Mouse (Mus musculus) hindbrain, embryonic 13.5 days (tissue): Measurements from ENCODE around the gene B3glct. TPM values are rescaled to one million over a fixed set of nuclear protein-coding genes. Genes with fewer than 3 reads are reported as not detected.

Source experiments
- ATAC-seq: fragments of 200-750 bp; cut with Nextera tagmentation; 2 replicates; pipeline ENCODE4 v1.8.0; 2017; ENCODE audit warnings: moderate TSS enrichment; ENCODE audit not compliant: low FRiP score
- H3K27ac ChIP-seq: fragments of 300-500 bp; sonication (generic); 2 replicates; pipeline ENCODE4 v1.5.1; 2015; ENCODE audit warnings: inconsistent platforms, mild to moderate bottlenecking, moderate library complexity
- H3K27me3 ChIP-seq: fragments of 300-500 bp; sonication (generic); 2 replicates; pipeline ENCODE4 v1.6.1; 2015; ENCODE audit warnings: mild to moderate bottlenecking, inconsistent platforms
- H3K36me3 ChIP-seq: fragments of 300-500 bp; sonication (generic); 2 replicates; pipeline ENCODE4 v1.6.1; 2015; ENCODE audit warnings: mild to moderate bottlenecking, inconsistent platforms
- H3K4me1 ChIP-seq: fragments of 300-500 bp; sonication (generic); replicated peaks from 2 replicates; pipeline ENCODE4 v1.6.1; 2015; ENCODE audit warnings: inconsistent platforms
- H3K4me2 ChIP-seq: fragments of 300-500 bp; sonication (generic); 2 replicates; pipeline ENCODE4 v1.6.1; 2015; ENCODE audit warnings: inconsistent platforms, mild to moderate bottlenecking, moderate library complexity
- H3K4me3 ChIP-seq: fragments of 300-500 bp; sonication (generic); 2 replicates; pipeline ENCODE4 v1.5.1; 2015; ENCODE audit warnings: mild to moderate bottlenecking, inconsistent platforms
- H3K9ac ChIP-seq: fragments of 300-500 bp; sonication (generic); 2 replicates; pipeline ENCODE4 v1.6.1; 2015; ENCODE audit warnings: mild to moderate bottlenecking, inconsistent platforms
- H3K9me3 ChIP-seq: fragments of 300-500 bp; sonication (generic); 2 replicates; pipeline ENCODE4 v1.6.1; 2016; ENCODE audit warnings: inconsistent platforms
- WGBS: fragments of 180-500 bp; shearing (Covaris S2); methylation state at CpG from one replicate; pipeline ENCODE4 v1.1.7; 2015; 5-methylcytosine and 5-hydroxymethylcytosine counted together
- polyA plus RNA-seq: library from polyadenylated mRNA; unstranded; fragments of >200 nt; fragmentation: Nextera tagmentation; extraction: Ambion mirVana; gene quantifications from 2 replicates; pipeline ENCODE4 v1.2.1, GENCODE M21; 2015

B3glct gene
- polyA plus RNA-seq, 1 experiment from 2014 or later = 12.2 TPM

DNA sequence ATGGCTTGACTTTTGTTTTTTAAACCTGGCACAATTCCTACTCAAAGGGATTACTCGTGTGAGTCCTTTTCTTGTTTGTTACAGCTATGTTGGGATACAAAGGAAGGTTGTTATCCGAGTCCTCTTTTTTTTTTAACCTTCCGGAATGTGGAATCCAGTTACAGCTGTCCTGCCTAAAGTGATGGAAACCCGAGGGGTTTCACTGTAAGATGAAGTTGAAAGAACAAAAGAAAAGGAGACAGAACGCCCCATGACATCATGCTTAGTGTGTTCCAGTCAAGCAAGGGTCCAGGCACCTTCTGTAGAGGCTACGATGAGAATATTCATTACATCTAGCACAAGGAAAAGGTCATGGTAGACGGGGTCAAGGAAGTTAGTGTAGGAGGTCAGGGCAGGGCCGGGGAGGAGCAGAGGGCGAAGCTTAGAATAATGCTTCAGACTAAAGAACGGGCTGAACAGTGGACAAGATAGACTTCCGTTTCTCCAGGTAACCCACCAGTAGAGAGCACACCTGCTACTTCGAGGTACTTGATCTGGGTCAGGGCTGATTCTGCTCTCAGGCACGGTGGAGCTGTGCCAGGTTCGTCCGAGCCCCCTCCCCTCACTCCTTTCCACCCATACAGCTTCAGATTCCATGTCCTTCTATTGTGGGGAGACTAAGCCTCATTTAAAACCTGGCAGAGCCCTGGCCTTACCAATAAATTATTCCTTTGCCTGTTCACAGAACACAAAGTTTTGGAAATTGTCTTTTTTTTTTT, 37.7 kb downstream of the B3glct start:
- no peaks in the 10 kb centered on the region for H3K9me3 ChIP-seq
- 49% methylated on average over 15 of the region's 15 CpGs for WGBS
- H3K4me2 ChIP-seq = no peak overlapping the region
- H3K36me3 ChIP-seq = peaks cover 2% of the 10 kb centered on the region; the same call in 1 of the 2 replicates
- H3K9ac ChIP-seq = no peak overlapping the region
- peaks cover 23% of the 10 kb centered on the region for H3K4me1 ChIP-seq
- no peak overlapping the region for H3K4me3 ChIP-seq
- H3K27me3 ChIP-seq = no peaks in the 10 kb centered on the region
- ATAC-seq = no peak
- no peak overlapping the region for H3K27ac ChIP-seq

DNA sequence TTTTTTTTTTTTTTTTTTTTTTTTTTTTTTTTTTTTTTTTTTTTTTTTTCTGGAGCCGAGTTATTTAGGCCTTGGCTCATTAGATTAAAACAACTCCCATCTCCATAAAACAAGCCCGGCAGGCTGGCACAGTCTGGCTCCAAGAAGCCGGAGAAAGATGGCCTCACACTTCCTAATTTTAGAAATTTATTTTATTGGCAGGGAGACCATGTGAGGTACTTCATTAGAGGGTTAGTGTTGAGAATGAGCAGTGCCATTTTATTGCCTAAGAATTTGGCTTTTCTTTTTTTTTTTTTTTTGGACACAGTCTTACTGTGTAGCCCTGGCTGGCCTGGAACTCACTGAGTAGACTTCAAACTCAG, 38.3 kb downstream of the B3glct start:
- Histone ChIP-seq H3K27me3 (no peaks in the 10 kb centered on the region), H3K4me1 (peaks cover 23% of the 10 kb centered on the region), H3K4me2 (no peak overlapping the region), H3K27ac (no peak overlapping the region), H3K9me3 (no peaks in the 10 kb centered on the region), H3K36me3 (peaks cover 2% of the 10 kb centered on the region; the same call in 1 of the 2 replicates), H3K4me3 (no peak overlapping the region), H3K9ac (no peak overlapping the region)
- ATAC-seq = no peak
- 47% methylated on average over 3 of the region's 3 CpGs for WGBS

DNA sequence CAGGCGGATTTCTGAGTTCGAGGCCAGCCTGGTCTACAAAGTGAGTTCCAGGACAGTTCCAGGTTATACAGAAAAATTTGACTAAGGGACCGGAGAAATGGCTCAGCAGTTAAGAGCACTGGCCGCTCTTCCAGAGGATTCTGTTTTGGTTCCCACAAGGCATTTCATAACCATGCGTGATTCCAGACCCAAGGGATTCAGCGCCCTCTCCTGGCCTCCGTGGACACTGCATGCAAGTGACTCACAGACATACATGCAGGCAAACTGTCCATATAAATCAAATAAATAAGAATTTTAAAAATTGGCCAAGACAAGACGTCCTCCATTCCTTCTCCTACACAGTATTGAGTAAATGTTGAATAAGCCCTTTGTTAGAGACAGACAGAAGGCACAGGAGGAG, 53.7 kb downstream of the B3glct start:
- peaks cover 5% of the 10 kb centered on the region; the same call in 1 of the 2 replicates for H3K9me3 ChIP-seq
- no peak overlapping the region for H3K4me3 ChIP-seq
- peaks cover 19% of the 10 kb centered on the region for H3K36me3 ChIP-seq
- H3K4me1 ChIP-seq = no peaks in the 10 kb centered on the region
- no peaks in the 10 kb centered on the region for H3K27me3 ChIP-seq
- no peak for ATAC-seq
- H3K9ac ChIP-seq = no peak overlapping the region
- no peak overlapping the region for H3K4me2 ChIP-seq
- 94% methylated on average over 8 of the region's 8 CpGs for WGBS
- no peak overlapping the region for H3K27ac ChIP-seq

DNA sequence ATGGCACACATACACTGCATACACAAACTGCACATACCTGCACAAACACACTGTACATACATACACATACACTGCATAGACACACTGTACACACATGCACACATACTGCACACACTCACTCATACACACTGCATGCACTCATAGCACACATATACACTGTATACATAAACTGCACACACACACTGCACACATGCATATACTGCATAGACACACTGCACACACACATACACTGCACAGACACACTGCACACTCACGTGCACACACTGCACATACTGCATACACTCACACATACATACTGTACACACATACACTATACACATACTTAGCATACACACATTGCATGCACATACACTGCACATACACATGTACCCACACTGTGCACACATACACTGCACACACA, 59.2 kb downstream of the B3glct start:
- Histone ChIP-seq H3K4me1 (no peaks in the 10 kb centered on the region), H3K9ac (no peak overlapping the region), H3K27ac (no peak overlapping the region), H3K36me3 (peaks cover 27% of the 10 kb centered on the region), H3K27me3 (no peaks in the 10 kb centered on the region), H3K9me3 (0 out of 2 replicates have a peak, but pooled peaks cover 5% of the 10 kb centered on the region), H3K4me3 (no peak overlapping the region), H3K4me2 (no peak overlapping the region)
- 91% methylated on average over 1 of the region's 1 CpGs for WGBS
- ATAC-seq = 0 out of 2 replicates have a peak, but pooled peaks have one; percentile 17

DNA sequence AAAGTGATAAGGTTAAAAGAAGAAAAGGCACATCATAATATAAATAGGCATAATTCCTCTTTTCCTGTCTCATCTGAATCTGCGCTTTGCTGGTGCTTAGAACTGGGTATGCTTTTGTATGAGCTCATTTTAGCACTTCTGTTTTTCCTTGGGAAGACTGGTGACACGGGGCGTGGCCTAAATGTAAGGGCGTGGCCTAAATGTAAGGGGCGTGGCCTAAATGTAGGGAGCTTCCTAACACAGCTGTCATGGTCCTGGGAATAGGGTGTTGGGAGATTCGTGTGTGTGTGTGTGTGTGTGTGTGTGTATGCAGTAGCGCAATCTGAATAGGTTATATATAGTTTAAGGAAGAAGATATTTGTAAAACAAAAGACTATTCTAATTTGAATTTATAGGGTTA, 62.1 kb downstream of the B3glct start:
- no peak overlapping the region for H3K4me3 ChIP-seq
- H3K9me3 ChIP-seq = no peaks in the 10 kb centered on the region
- WGBS = 95% methylated on average over 7 of the region's 7 CpGs
- H3K36me3 ChIP-seq = peaks cover 22% of the 10 kb centered on the region
- H3K4me2 ChIP-seq = no peak overlapping the region
- no peak for ATAC-seq
- no peaks in the 10 kb centered on the region for H3K27me3 ChIP-seq
- no peak overlapping the region for H3K9ac ChIP-seq
- no peaks in the 10 kb centered on the region for H3K4me1 ChIP-seq
- H3K27ac ChIP-seq = no peak overlapping the region

DNA sequence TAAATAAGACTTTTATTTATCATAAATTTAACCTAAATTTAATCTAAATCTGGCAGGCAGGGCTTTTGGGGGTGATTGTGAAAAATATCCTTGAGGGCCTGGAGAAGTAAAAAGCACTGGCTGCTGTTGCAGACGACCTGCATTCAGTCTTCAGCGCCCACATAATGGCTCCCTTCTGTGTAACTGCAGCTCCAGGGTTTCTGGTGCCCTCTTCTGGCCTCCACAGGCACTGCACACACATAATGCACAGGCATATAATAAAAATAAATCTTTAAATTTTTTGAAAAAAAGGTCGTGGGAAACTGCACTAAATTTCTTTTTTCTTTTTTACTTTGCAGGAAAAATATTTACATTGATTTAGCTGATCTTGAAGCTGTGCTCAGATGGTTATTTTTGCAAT, 62.7 kb downstream of the B3glct start:
- H3K4me3 ChIP-seq = no peak overlapping the region
- no peak overlapping the region for H3K4me2 ChIP-seq
- no peaks in the 10 kb centered on the region for H3K4me1 ChIP-seq
- 87% methylated on average over 3 of the region's 3 CpGs for WGBS
- H3K36me3 ChIP-seq = peaks cover 22% of the 10 kb centered on the region
- no peak for ATAC-seq
- H3K9me3 ChIP-seq = no peaks in the 10 kb centered on the region
- H3K27me3 ChIP-seq = no peaks in the 10 kb centered on the region
- no peak overlapping the region for H3K9ac ChIP-seq
- H3K27ac ChIP-seq = no peak overlapping the region

DNA sequence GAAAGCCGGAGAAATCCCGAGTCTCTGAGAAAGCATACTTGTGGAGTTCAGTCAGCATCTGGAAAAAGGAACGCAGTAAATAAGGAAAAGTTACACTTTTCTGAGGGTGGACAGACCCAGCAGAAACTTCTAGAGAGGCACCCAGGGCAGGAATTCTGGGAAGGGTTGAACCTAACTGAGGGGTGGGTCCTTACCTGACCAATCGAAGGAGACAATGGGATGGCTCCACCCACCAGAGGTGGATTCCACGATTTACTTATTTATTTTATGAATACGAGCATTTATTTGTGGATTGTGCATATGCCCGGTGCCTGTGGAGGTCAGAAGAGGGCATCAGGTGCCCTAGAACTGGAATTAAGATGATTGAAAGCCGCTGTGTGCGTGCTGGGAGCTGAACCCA, 64.3 kb downstream of the B3glct start:
- Histone ChIP-seq H3K4me1 (no peaks in the 10 kb centered on the region), H3K9ac (no peak overlapping the region), H3K9me3 (no peaks in the 10 kb centered on the region), H3K27ac (no peak overlapping the region), H3K27me3 (no peaks in the 10 kb centered on the region), H3K4me3 (no peak overlapping the region), H3K4me2 (no peak overlapping the region), H3K36me3 (peaks cover 18% of the 10 kb centered on the region)
- ATAC-seq = no peak
- WGBS = 95% methylated on average over 9 of the region's 9 CpGs

DNA sequence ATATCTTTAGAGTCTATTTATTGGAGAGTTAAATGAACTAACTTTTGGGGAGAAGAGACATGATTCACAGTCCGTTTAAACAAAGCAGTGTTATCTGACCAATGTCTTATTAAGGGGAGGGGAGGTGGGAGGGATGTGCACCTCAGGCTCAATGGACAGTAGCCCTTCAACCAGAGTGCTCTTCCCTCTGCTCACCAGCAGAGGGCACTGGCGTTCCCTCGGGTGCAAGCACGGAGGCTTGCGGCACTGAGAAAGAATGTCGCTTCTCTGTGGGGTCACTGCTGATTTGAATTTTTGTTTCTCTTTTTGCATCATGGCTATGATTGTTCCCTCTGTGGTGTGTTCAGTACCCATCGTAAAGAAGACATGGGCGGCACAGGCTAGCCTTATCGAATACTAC, 67.0 kb downstream of the B3glct start:
- no peak for ATAC-seq
- Histone ChIP-seq H3K27ac (no peak overlapping the region), H3K9ac (no peak overlapping the region), H3K9me3 (no peaks in the 10 kb centered on the region), H3K4me1 (no peaks in the 10 kb centered on the region), H3K27me3 (no peaks in the 10 kb centered on the region), H3K36me3 (peaks cover 1% of the 10 kb centered on the region), H3K4me3 (no peak overlapping the region), H3K4me2 (no peak overlapping the region)
- WGBS = 94% methylated on average over 9 of the region's 9 CpGs

DNA sequence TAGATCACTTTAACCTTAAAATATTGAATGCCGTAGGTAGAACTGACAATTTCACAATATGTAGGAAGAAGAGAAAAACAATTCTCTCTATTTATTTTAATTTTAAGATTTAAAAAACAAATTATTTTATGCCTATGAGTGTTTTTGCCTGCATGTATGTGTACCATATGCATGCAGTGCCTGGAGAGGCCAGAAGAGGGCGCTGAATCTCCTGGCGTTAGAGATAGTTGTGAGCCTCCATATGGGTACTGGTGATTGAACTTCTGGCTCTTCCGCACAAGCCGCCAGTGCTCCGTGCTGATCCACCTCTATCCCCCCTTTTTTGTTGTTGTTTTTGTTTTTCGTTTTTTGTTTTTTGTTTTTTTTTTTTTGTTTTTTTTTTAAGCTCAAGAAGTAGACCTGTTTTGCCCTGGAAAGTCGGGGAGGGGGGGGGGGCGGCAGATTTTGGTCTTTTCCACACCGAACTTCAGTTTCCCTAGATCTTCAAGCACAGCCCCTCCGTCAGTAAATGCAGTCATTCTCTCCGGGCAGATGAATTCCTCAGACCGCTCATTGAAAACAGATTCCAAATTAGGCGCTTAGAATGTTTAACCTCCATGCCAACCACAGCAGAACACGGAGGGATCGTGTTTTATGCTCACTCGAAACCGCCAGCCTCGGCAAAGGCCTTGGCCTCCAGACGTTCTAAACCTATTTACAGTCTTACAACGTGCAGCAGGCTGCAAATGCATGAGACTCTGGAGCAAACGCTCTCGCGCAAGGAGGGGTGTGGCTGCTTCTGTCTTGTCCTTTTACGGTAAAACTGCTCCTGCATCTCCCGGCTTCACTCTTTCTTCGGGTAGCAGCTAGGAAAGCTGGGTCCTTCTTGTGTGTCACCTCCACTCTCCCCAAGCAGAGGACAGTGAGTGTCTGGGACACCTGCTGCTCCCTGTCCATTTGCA, 70.9 kb downstream of the B3glct start:
- H3K36me3 ChIP-seq = no peaks in the 10 kb centered on the region; the same call in none of the 2 replicates
- no peaks in the 10 kb centered on the region for H3K9me3 ChIP-seq
- H3K9ac ChIP-seq = no peak overlapping the region
- no peak overlapping the region for H3K4me2 ChIP-seq
- H3K4me3 ChIP-seq = no peak overlapping the region
- ATAC-seq = no peak
- H3K4me1 ChIP-seq = peaks cover 7% of the 10 kb centered on the region; the same call in 1 of the 2 replicates
- 82% methylated on average over 27 of the region's 27 CpGs for WGBS
- no peaks in the 10 kb centered on the region for H3K27me3 ChIP-seq
- H3K27ac ChIP-seq = no peak overlapping the region

DNA sequence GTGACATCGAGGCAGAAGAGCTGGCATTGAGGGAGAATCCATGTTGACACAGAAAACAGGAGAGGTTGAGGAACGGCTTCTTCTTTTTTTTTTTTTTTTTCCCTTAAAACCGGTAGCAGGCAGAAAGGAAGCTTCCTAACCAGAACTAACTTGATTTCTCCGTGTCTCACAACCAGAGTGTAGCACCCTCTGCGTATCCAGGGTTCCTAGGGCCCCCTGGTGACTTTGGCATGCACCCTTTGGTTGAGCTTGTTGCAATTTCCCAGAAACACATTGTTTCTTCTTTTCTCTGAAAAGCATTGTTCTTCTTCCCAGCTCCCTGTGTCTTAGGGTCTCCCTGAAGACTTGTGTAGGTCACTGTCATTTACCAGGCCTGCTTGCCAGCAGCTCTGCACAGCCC, 73.8 kb downstream of the B3glct start:
- H3K4me3 ChIP-seq = no peak overlapping the region
- no peak overlapping the region for H3K9ac ChIP-seq
- no peak overlapping the region for H3K27ac ChIP-seq
- ATAC-seq = no peak
- peaks cover 7% of the 10 kb centered on the region; the same call in 1 of the 2 replicates for H3K4me1 ChIP-seq
- WGBS = 48% methylated on average over 5 of the region's 5 CpGs
- H3K9me3 ChIP-seq = no peaks in the 10 kb centered on the region
- H3K27me3 ChIP-seq = no peaks in the 10 kb centered on the region
- H3K36me3 ChIP-seq = peaks cover 4% of the 10 kb centered on the region; the same call in 1 of the 2 replicates
- H3K4me2 ChIP-seq = no peak overlapping the region

DNA sequence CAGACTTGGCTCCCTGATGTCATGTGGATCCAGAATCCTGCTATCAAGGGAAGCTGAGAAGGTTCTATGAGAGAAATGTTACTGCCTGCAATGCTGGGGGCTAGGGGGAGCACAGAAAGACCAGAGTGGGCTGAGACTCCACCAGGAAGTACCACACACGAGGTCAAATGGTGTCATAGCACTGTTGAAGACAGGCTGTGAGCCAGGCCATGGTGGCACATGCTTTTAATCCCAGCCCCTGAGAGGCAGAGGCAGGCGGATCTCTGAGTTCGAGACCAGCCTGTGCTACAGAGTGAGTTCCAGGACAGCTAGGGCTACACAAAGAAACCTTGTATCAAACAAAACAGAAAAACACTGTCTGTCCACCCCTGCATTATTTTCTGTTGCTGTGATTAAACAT, 75.0 kb downstream of the B3glct start:
- H3K9me3 ChIP-seq = no peaks in the 10 kb centered on the region
- H3K27ac ChIP-seq = no peak overlapping the region
- H3K4me1 ChIP-seq = peaks cover 7% of the 10 kb centered on the region; the same call in 1 of the 2 replicates
- H3K9ac ChIP-seq = no peak overlapping the region
- H3K4me2 ChIP-seq = no peak overlapping the region
- peaks cover 11% of the 10 kb centered on the region for H3K36me3 ChIP-seq
- 85% methylated on average over 3 of the region's 3 CpGs for WGBS
- no peak for ATAC-seq
- H3K4me3 ChIP-seq = no peak overlapping the region
- H3K27me3 ChIP-seq = no peaks in the 10 kb centered on the region

DNA sequence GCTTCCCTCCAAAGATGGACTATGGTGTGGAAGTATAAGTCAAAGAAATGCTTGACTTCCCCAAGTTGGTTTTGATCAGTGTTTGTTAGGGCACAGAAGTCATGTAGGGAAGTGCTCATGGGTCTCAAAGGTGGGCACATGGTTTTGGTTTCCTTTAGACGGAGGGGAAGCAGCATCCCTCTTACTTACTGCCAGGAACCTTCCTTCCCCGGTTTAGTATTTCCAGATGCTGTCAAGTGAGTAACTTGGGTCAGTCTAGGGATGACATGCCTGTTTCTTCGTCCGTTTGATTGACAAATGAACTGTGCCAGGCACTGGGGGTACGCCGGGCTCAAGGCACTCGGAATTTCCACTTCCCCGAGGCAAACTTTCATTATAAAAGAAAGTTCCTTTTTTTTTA, 89.1 kb downstream of the B3glct start:
- Histone ChIP-seq H3K9ac (no peak overlapping the region), H3K4me3 (no peak overlapping the region), H3K4me2 (no peak overlapping the region), H3K27me3 (no peaks in the 10 kb centered on the region), H3K9me3 (no peaks in the 10 kb centered on the region), H3K4me1 (peaks cover 5% of the 10 kb centered on the region), H3K27ac (no peak overlapping the region), H3K36me3 (no peaks in the 10 kb centered on the region)
- no peak for ATAC-seq
- 77% methylated on average over 8 of the region's 8 CpGs for WGBS
